Mouse (Mus musculus) natural killer cell, adult 2 months (primary cell): ENCODE measurements around the gene Tex45.

Experiments used
- DNase-seq, 2 experiments: peaks; one replicate each; pipeline ENCODE4 v3.0.0; 2022; ENCODE audit warnings: low spot score in 2 of 2

The Tex45 gene

GRCm38 (mm10) chr8:3536053-3536841, 65.6 kb downstream of the Tex45 start:
- DNase-seq, result no peak
